Mouse (Mus musculus) brown adipose tissue, adult 24 weeks (tissue): ENCODE measurements around the gene Abcb8. TPM values are rescaled to one million over a fixed set of nuclear protein-coding genes. Genes with fewer than 3 reads are reported as not detected.

Source experiments
- H3K27ac ChIP-seq: fragments of 200-500 bp; replicated peaks from 2 replicates; pipeline ENCODE4 v1.5.1; 2012; ENCODE audit warnings: low read depth, mild to moderate bottlenecking, low read length
- H3K4me1 ChIP-seq: fragments of 200-500 bp; 2 replicates; pipeline ENCODE4 v1.6.1; 2012; ENCODE audit warnings: low read length, mixed read lengths; ENCODE audit not compliant: control insufficient read depth, insufficient read depth, insufficient read length
- H3K4me3 ChIP-seq: fragments of 200-500 bp; 2 replicates; pipeline ENCODE4 v1.5.1; 2012; ENCODE audit warnings: low read depth, mild to moderate bottlenecking, low read length, moderate library complexity; ENCODE audit not compliant: insufficient read depth
- polyA plus RNA-seq: library from polyadenylated mRNA; stranded (reverse); fragments of >200 nt; gene quantifications from 2 replicates; pipeline ENCODE4 v1.2.4, GENCODE M21; 2012; ENCODE audit not compliant: missing spikeins, insufficient read depth, insufficient read length

Abcb8 gene
- polyA plus RNA-seq, 1 experiment, result 122 TPM

GRCm38 (mm10) chr5:24424004-24424781 lies 30.7 kb downstream of the Abcb8 start:
- H3K27ac ChIP-seq, result peak overlapping the region; percentile 99
- peak overlapping the region; percentile 89 for H3K4me3 ChIP-seq
- 0 out of 2 replicates have a peak, but pooled peaks cover 6% of the 10 kb centered on the region for H3K4me1 ChIP-seq

- peak overlapping the region; percentile 89 for H3K4me3 ChIP-seq
- 0 out of 2 replicates have a peak, but pooled peaks cover 6% of the 10 kb centered on the region for H3K4me1 ChIP-seq
- H3K27ac ChIP-seq, result peak overlapping the region; percentile 99
Observed at GRCm38 (mm10) chr5:24424861-24425411, 31.5 kb downstream of the Abcb8 start.

GRCm38 (mm10) chr5:24425421-24426036 lies 32.1 kb downstream of the Abcb8 start:
- Histone ChIP-seq H3K4me1 (0 out of 2 replicates have a peak, but pooled peaks cover 6% of the 10 kb centered on the region), H3K4me3 (peak overlapping the region; percentile 89), H3K27ac (peak overlapping the region; percentile 56)

- H3K27ac ChIP-seq, result no peak overlapping the region
- 0 out of 2 replicates have a peak, but pooled peaks cover 6% of the 10 kb centered on the region for H3K4me1 ChIP-seq
- H3K4me3 ChIP-seq, result peak overlapping the region; percentile 89
Observed at GRCm38 (mm10) chr5:24426037-24426432, 32.6 kb downstream of the Abcb8 start.

GRCm38 (mm10) chr5:24426556-24427284 lies 33.3 kb downstream of the Abcb8 start:
- Histone ChIP-seq H3K27ac (no peak overlapping the region), H3K4me3 (peak overlapping the region; percentile 89; the same call in 1 of the 2 replicates), H3K4me1 (0 out of 2 replicates have a peak, but pooled peaks cover 6% of the 10 kb centered on the region)

- Histone ChIP-seq H3K27ac (no peak overlapping the region), H3K4me3 (no peak overlapping the region), H3K4me1 (0 out of 2 replicates have a peak, but pooled peaks cover 6% of the 10 kb centered on the region)
Observed at GRCm38 (mm10) chr5:24427285-24427633, 33.8 kb downstream of the Abcb8 start.

GRCm38 (mm10) chr5:24427981-24428402 lies 34.5 kb downstream of the Abcb8 start:
- H3K4me3 ChIP-seq, result no peak overlapping the region
- no peak overlapping the region for H3K27ac ChIP-seq
- H3K4me1 ChIP-seq, result 0 out of 2 replicates have a peak, but pooled peaks cover 6% of the 10 kb centered on the region

- 0 out of 2 replicates have a peak, but pooled peaks cover 6% of the 10 kb centered on the region for H3K4me1 ChIP-seq
- H3K4me3 ChIP-seq, result no peak overlapping the region
- no peak overlapping the region for H3K27ac ChIP-seq
Observed at GRCm38 (mm10) chr5:24428596-24428995, 35.1 kb downstream of the Abcb8 start.

- H3K4me1 ChIP-seq, result no peaks in the 10 kb centered on the region
- no peak overlapping the region for H3K27ac ChIP-seq
- no peak overlapping the region for H3K4me3 ChIP-seq
Observed at GRCm38 (mm10) chr5:24433993-24434392, 40.5 kb downstream of the Abcb8 start.

- peaks cover 17% of the 10 kb centered on the region; the same call in 1 of the 2 replicates for H3K4me1 ChIP-seq
- H3K27ac ChIP-seq, result no peak overlapping the region
- no peak overlapping the region for H3K4me3 ChIP-seq
Observed at GRCm38 (mm10) chr5:24441187-24441586, 47.7 kb downstream of the Abcb8 start.

- no peak overlapping the region for H3K27ac ChIP-seq
- no peak overlapping the region for H3K4me3 ChIP-seq
- peaks cover 17% of the 10 kb centered on the region; the same call in 1 of the 2 replicates for H3K4me1 ChIP-seq
Observed at GRCm38 (mm10) chr5:24442029-24442428, 48.6 kb downstream of the Abcb8 start.

- Histone ChIP-seq H3K4me1 (peaks cover 19% of the 10 kb centered on the region; the same call in 1 of the 2 replicates), H3K27ac (no peak overlapping the region)
Observed at GRCm38 (mm10) chr5:24443204-24443603, 49.7 kb downstream of the Abcb8 start.

GRCm38 (mm10) chr5:24443927-24444326 lies 50.5 kb downstream of the Abcb8 start:
- peak overlapping the region; percentile 99 for H3K4me3 ChIP-seq
- H3K27ac ChIP-seq, result no peak overlapping the region; the same call in 1 of the 2 replicates
- H3K4me1 ChIP-seq, result peaks cover 19% of the 10 kb centered on the region; the same call in 1 of the 2 replicates

More at GRCm38 (mm10) chr5:24443204-24443603, 49.7 kb downstream of the Abcb8 start:
- H3K4me3 ChIP-seq, result no peak overlapping the region

GRCm38 (mm10) chr5:24444746-24445427 lies 51.4 kb downstream of the Abcb8 start, which contains the start of gene Fastk:
TSS of gene Fastk (minus strand) at chr5:24445287.
- H3K4me1 ChIP-seq, result peaks cover 19% of the 10 kb centered on the region; the same call in 1 of the 2 replicates
- peak within 1 kb of the TSS; percentile 99 for H3K4me3 ChIP-seq
- H3K27ac ChIP-seq, result peak within 1 kb of the TSS; percentile 98
